Mouse (Mus musculus) forebrain, embryonic 13.5 days (tissue): Measurements from ENCODE around the gene Romo1. TPM values are rescaled to one million over a fixed set of nuclear protein-coding genes. Genes with fewer than 3 reads are reported as not detected.

ENCODE experiments used
- ATAC-seq: fragments of 200-750 bp; cut with Nextera tagmentation; 2 replicates; pipeline ENCODE4 v1.8.0; 2017
- H3K27ac ChIP-seq: fragments of 300-500 bp; sonication (generic); 2 replicates; pipeline ENCODE4 v1.5.1; 2015; ENCODE audit warnings: inconsistent platforms, mild to moderate bottlenecking, moderate library complexity
- H3K27me3 ChIP-seq: fragments of 300-500 bp; sonication (generic); 2 replicates; pipeline ENCODE4 v1.6.1; 2015; ENCODE audit warnings: mild to moderate bottlenecking, inconsistent platforms
- H3K36me3 ChIP-seq: fragments of 300-500 bp; sonication (generic); 2 replicates; pipeline ENCODE4 v1.6.1; 2015; ENCODE audit warnings: mild to moderate bottlenecking, inconsistent platforms; ENCODE audit not compliant: poor library complexity, severe bottlenecking
- H3K4me1 ChIP-seq: fragments of 300-500 bp; sonication (generic); 2 replicates; pipeline ENCODE4 v1.6.1; 2015; ENCODE audit warnings: inconsistent platforms
- H3K4me2 ChIP-seq: fragments of 300-500 bp; sonication (generic); 2 replicates; pipeline ENCODE4 v1.6.1; 2015; ENCODE audit warnings: inconsistent platforms, mild to moderate bottlenecking, moderate library complexity
- H3K4me3 ChIP-seq: fragments of 300-500 bp; sonication (generic); 2 replicates; pipeline ENCODE4 v1.5.1; 2015; ENCODE audit warnings: mild to moderate bottlenecking, inconsistent platforms
- H3K9ac ChIP-seq: fragments of 300-500 bp; sonication (generic); 2 replicates; pipeline ENCODE4 v1.6.1; 2015; ENCODE audit warnings: mild to moderate bottlenecking, inconsistent platforms
- H3K9me3 ChIP-seq: fragments of 300-500 bp; sonication (generic); replicated peaks from 2 replicates; pipeline ENCODE4 v1.6.1; 2016; ENCODE audit warnings: inconsistent platforms
- WGBS: fragments of 180-500 bp; shearing (Covaris S2); methylation state at CpG from one replicate; pipeline ENCODE4 v1.1.7; 2015; 5-methylcytosine and 5-hydroxymethylcytosine counted together
- polyA plus RNA-seq: library from polyadenylated mRNA; unstranded; fragments of >200 nt; fragmentation: Nextera tagmentation; extraction: Ambion mirVana; gene quantifications from 2 replicates; pipeline ENCODE4 v1.2.1, GENCODE M21; 2015

Romo1 gene
- polyA plus RNA-seq, 1 experiment from 2014 or later: 451 TPM

GRCm38 (mm10) chr2:156145486-156146130 is 1.8 kb downstream of the Romo1 start:
- H3K4me2 ChIP-seq: peak overlapping the region; percentile 76
- no peak overlapping the region for H3K27ac ChIP-seq
- 60% methylated on average over 11 of the region's 11 CpGs for WGBS
- ATAC-seq: no peak
- no peaks in the 10 kb centered on the region for H3K27me3 ChIP-seq
- H3K4me1 ChIP-seq: peaks cover 19% of the 10 kb centered on the region
- H3K9ac ChIP-seq: no peak overlapping the region
- peak overlapping the region; percentile 67; the same call in 1 of the 2 replicates for H3K4me3 ChIP-seq
- H3K36me3 ChIP-seq: peaks cover 41% of the 10 kb centered on the region
- H3K9me3 ChIP-seq: no peaks in the 10 kb centered on the region

- H3K4me1 ChIP-seq: peaks cover 19% of the 10 kb centered on the region
- no peak overlapping the region for H3K4me2 ChIP-seq
- WGBS: 73% methylated on average over 5 of the region's 5 CpGs
- H3K36me3 ChIP-seq: peaks cover 47% of the 10 kb centered on the region
- no peak overlapping the region for H3K9ac ChIP-seq
- no peak for ATAC-seq
- H3K4me3 ChIP-seq: no peak overlapping the region
- no peak overlapping the region for H3K27ac ChIP-seq
- H3K9me3 ChIP-seq: no peaks in the 10 kb centered on the region
- H3K27me3 ChIP-seq: no peaks in the 10 kb centered on the region
These were observed 2.6 kb downstream of the Romo1 start for GRCm38 (mm10) chr2:156146272-156146989.

DNA sequence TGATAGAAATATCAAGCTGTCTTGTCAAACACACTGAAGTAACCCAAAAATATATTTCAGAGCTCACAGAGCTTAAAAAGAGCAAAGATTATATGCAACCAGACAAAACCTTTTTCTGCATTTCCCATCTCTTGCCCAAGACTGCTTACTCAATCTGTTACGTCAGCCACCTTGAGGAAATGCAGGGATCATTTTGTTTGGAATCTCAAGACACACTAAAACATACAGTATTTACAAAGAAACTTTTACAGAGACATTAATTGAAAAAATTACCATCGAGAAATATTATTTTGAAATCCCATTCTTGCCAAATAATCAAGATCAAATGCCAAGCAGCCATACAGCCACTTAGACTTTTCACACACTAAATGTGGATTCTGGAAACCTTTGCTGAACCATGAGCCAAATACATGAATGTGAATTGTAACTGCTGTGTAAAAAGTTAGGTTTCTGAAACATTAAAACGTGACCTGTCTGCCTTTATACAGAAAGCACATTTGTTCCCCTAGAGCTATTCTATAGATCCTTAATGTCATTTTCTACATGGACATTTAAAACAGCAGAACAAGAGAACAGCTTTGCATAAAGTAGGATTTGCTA is 3.6 kb downstream of the Romo1 start:
- Histone ChIP-seq H3K27me3 (no peaks in the 10 kb centered on the region), H3K9ac (no peak overlapping the region), H3K9me3 (no peaks in the 10 kb centered on the region), H3K27ac (no peak overlapping the region), H3K4me3 (no peak overlapping the region), H3K4me1 (peaks cover 19% of the 10 kb centered on the region), H3K36me3 (peaks cover 47% of the 10 kb centered on the region), H3K4me2 (no peak overlapping the region)
- 88% methylated on average over 3 of the region's 3 CpGs for WGBS
- no peak for ATAC-seq

DNA sequence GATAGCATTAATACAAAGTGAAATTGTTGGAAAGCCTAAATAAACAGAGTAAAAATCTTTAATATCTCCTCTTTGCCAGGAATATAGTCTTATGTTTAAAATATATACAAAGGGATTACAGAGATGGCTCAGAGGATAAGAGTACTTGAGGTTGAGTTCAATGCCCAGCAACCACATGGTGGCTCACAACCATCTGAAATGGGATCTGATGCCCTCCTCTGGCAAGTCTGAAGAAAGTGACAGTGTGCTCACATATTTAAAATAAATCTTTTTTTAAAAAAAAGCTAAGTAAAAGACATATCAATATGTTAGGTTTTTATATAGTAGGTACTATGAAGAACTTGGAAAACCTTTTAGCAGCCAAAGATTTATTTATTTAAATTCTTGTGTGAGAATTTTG is 7.7 kb downstream of the Romo1 start:
- peaks cover 71% of the 10 kb centered on the region for H3K36me3 ChIP-seq

GRCm38 (mm10) chr2:156165478-156165877 is 21.6 kb downstream of the Romo1 start:
- H3K36me3 ChIP-seq: peaks cover 81% of the 10 kb centered on the region
- no peak overlapping the region for H3K4me2 ChIP-seq
- H3K9ac ChIP-seq: no peak overlapping the region
- no peaks in the 10 kb centered on the region for H3K27me3 ChIP-seq
- no peaks in the 10 kb centered on the region for H3K4me1 ChIP-seq
- WGBS: 98% methylated on average over 1 of the region's 1 CpGs
- ATAC-seq: no peak
- no peak overlapping the region for H3K4me3 ChIP-seq
- H3K9me3 ChIP-seq: no peaks in the 10 kb centered on the region
- no peak overlapping the region for H3K27ac ChIP-seq

More for the DNA sequence above, 7.7 kb downstream of the Romo1 start:
- Histone ChIP-seq H3K4me3 (no peak overlapping the region), H3K27ac (no peak overlapping the region), H3K4me1 (no peaks in the 10 kb centered on the region), H3K9ac (no peak overlapping the region), H3K4me2 (no peak overlapping the region), H3K27me3 (no peaks in the 10 kb centered on the region), H3K9me3 (no peaks in the 10 kb centered on the region)
- ATAC-seq: no peak

DNA sequence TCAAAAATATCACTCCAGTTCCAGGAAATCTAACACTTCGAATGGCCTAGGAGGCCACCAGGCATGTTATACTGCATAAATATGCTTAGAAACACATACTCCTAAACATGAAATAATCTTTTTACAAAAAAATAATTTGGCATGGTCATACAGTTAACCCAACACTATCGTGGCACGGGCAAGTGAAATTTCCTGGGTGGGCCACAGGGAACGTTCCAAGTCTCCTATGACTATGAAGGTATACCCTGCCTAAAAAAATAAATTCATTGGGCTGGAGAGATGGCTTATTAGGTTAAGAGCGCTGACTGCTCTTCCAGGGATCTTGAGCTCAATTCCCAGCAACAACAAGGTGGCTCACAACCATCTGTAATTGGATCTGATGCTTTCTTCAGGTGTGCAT is 22.7 kb downstream of the Romo1 start:
- Histone ChIP-seq H3K4me2 (no peak overlapping the region), H3K9ac (no peak overlapping the region), H3K36me3 (peaks cover 85% of the 10 kb centered on the region), H3K27me3 (no peaks in the 10 kb centered on the region), H3K4me3 (no peak overlapping the region), H3K4me1 (no peaks in the 10 kb centered on the region), H3K9me3 (no peaks in the 10 kb centered on the region), H3K27ac (no peak overlapping the region)
- 93% methylated on average over 5 of the region's 5 CpGs for WGBS
- no peak for ATAC-seq

- ATAC-seq: no peak
- Histone ChIP-seq H3K9me3 (no peaks in the 10 kb centered on the region), H3K27ac (no peak overlapping the region), H3K9ac (no peak overlapping the region), H3K27me3 (no peaks in the 10 kb centered on the region), H3K4me3 (no peak overlapping the region), H3K4me2 (no peak overlapping the region), H3K4me1 (peaks cover 43% of the 10 kb centered on the region), H3K36me3 (peaks cover 48% of the 10 kb centered on the region)
- whole genome bisulfite sequencing: 88% methylated on average over 6 of the region's 6 CpGs
These were observed 33.2 kb downstream of the Romo1 start for GRCm38 (mm10) chr2:156177079-156177478.

- Histone ChIP-seq H3K4me2 (peak overlapping the region; percentile 89), H3K4me3 (peak overlapping the region; percentile 100), H3K27ac (no peak overlapping the region), H3K36me3 (peaks cover 43% of the 10 kb centered on the region), H3K9me3 (no peaks in the 10 kb centered on the region), H3K27me3 (no peaks in the 10 kb centered on the region), H3K4me1 (peaks cover 43% of the 10 kb centered on the region), H3K9ac (peak overlapping the region; percentile 26; the same call in 1 of the 2 replicates)
- WGBS: 85% methylated on average over 7 of the region's 7 CpGs
- ATAC-seq: no peak
These were observed 33.8 kb downstream of the Romo1 start for GRCm38 (mm10) chr2:156177651-156178050.

- peak overlapping the region; percentile 98 for H3K27ac ChIP-seq
These were observed 35.4 kb downstream of the Romo1 start for GRCm38 (mm10) chr2:156179046-156179795.

DNA sequence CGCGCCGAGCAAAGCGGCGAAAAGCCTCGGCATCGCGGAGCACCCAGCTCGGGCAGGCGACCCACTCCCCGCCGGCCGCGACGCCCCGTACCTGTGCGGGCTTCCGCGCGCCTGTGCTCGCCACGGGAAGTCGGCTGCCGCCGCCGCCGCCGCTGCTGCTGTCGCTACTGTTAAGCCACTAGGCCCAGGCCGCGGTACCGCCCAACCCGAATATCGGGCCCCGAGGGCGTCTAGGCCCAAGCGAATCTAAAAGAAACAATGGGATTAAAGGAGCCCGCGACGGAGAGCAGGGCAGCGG is 35.9 kb downstream of the Romo1 start:
- 0% methylated on average over 40 of the region's 41 CpGs for WGBS
- no peak; the same call in 1 of the 2 replicates for ATAC-seq

More at GRCm38 (mm10) chr2:156179046-156179795, 35.4 kb downstream of the Romo1 start:
- Histone ChIP-seq H3K36me3 (peaks cover 33% of the 10 kb centered on the region), H3K4me2 (peak overlapping the region; percentile 89), H3K4me1 (peaks cover 38% of the 10 kb centered on the region), H3K9ac (peak overlapping the region; percentile 100), H3K4me3 (peak overlapping the region; percentile 100), H3K27me3 (no peaks in the 10 kb centered on the region), H3K9me3 (no peaks in the 10 kb centered on the region)
- 1% methylated on average over 44 of the region's 47 CpGs for WGBS
- peak; percentile 42 for ATAC-seq

DNA sequence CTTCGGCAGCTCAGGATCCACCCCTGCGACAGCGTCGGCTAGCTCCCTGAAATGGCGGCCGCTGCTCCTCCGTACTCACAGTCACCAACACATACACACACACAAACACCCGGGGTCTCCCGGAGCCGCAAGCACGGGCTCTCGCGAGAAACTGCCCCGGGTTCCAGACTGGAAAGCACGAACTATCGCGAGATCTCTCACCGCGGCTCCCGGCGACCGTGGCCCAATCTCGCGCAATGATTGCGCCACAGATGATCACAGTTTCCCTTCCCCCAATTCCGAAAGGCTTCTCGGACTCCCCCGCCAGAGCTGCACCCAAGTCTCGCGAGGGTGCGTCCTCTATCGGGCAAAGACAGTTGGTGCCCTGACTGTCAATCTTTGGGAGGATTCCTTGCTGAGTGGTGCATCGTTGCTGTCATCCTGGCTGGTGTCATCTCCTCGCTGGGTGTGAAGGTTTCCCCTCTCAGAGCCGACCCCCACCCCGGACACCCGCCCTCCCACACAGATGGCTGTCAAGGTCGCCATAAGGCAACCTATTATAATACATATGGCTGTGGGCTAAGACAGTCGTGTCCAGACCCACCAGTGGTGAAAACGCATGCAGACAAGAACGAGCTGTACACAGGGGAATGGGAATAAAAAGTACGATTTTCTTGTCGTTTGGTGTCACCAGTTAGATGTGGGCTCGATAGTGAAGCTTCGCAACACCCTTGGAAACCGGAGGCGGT is 36.4 kb downstream of the Romo1 start, which contains the start of gene Rbm39:
Gene Rbm39 (minus strand): TSS at position 145 of the 728 bp plus-strand sequence.
- H3K9me3 ChIP-seq: no peaks in the 10 kb centered on the region
- H3K9ac ChIP-seq: peak within 1 kb of the TSS; percentile 100
- WGBS: under 1% methylated on average over 47 of the region's 47 CpGs
- no peaks in the 10 kb centered on the region for H3K27me3 ChIP-seq
- peaks cover 28% of the 10 kb centered on the region for H3K36me3 ChIP-seq
- peak; percentile 97 for ATAC-seq
- H3K4me3 ChIP-seq: peak within 1 kb of the TSS; percentile 100
- H3K27ac ChIP-seq: peak within 1 kb of the TSS; percentile 98
- H3K4me1 ChIP-seq: peaks cover 37% of the 10 kb centered on the region
- H3K4me2 ChIP-seq: peak within 1 kb of the TSS; percentile 89

More for the DNA sequence above, 35.9 kb downstream of the Romo1 start:
- H3K4me2 ChIP-seq: peak overlapping the region; percentile 89
- peaks cover 37% of the 10 kb centered on the region for H3K4me1 ChIP-seq
- peaks cover 31% of the 10 kb centered on the region for H3K36me3 ChIP-seq
- H3K9ac ChIP-seq: peak overlapping the region; percentile 100
- no peaks in the 10 kb centered on the region for H3K27me3 ChIP-seq
- H3K4me3 ChIP-seq: peak overlapping the region; percentile 100
- peak overlapping the region; percentile 98 for H3K27ac ChIP-seq
- H3K9me3 ChIP-seq: no peaks in the 10 kb centered on the region
